Mouse (Mus musculus) forebrain, embryonic 11.5 days (tissue): Measurements from ENCODE around the gene Setd4. TPM values are rescaled to one million over a fixed set of nuclear protein-coding genes. Genes with fewer than 3 reads are reported as not detected.
A peak's percentile ranks its signal among the peaks of the same experiment; 100 is the strongest.
"Not testable (repeated sequence)": the region's sequence is repeated elsewhere in the genome, so short reads cannot be mapped to it uniquely, and the experiment has no call there.

Experiments used
- ATAC-seq: fragments of 200-750 bp; cut with Nextera tagmentation; replicated peaks from 2 replicates; pipeline ENCODE4 v1.8.0; 2017; ENCODE audit warnings: moderate TSS enrichment; ENCODE audit not compliant: low FRiP score
- DNase-seq: peaks from one replicate; pipeline ENCODE4 v3.0.0-alpha.2; 2017; ENCODE audit warnings: low spot score
- H3K27ac ChIP-seq: fragments of 300-500 bp; sonication (generic); 2 replicates; pipeline ENCODE4 v1.5.1; 2014; ENCODE audit warnings: low read depth, low read length
- H3K27me3 ChIP-seq: fragments of 300-500 bp; sonication (generic); 2 replicates; pipeline ENCODE4 v1.6.1; 2014; ENCODE audit warnings: mild to moderate bottlenecking, low read length, mixed read lengths; ENCODE audit not compliant: control insufficient read depth, insufficient read depth
- H3K36me3 ChIP-seq: fragments of 300-500 bp; sonication (generic); 2 replicates; pipeline ENCODE4 v1.6.1; 2014; ENCODE audit warnings: mild to moderate bottlenecking, low read length, moderate library complexity, mixed read lengths; ENCODE audit not compliant: control insufficient read depth, insufficient read depth
- H3K4me1 ChIP-seq: fragments of 300-500 bp; sonication (generic); replicated peaks from 2 replicates; pipeline ENCODE4 v1.6.1; 2014; ENCODE audit warnings: low read length, mixed read lengths; ENCODE audit not compliant: control insufficient read depth, insufficient read depth
- H3K4me2 ChIP-seq: fragments of 300-500 bp; sonication (generic); 2 replicates; pipeline ENCODE4 v1.6.1; 2014; ENCODE audit warnings: low read depth, mild to moderate bottlenecking, low read length, moderate library complexity, mixed read lengths; ENCODE audit not compliant: severe bottlenecking
- H3K4me3 ChIP-seq: fragments of 300-500 bp; sonication (generic); 2 replicates; pipeline ENCODE4 v1.5.1; 2014; ENCODE audit warnings: low read depth, low read length
- H3K9ac ChIP-seq: fragments of 300-500 bp; sonication (generic); 2 replicates; pipeline ENCODE4 v1.6.1; 2014; ENCODE audit warnings: low read length
- H3K9me3 ChIP-seq: fragments of 300-500 bp; sonication (generic); 2 replicates; pipeline ENCODE4 v1.6.1; 2016; ENCODE audit warnings: low read length, mixed read lengths; ENCODE audit not compliant: control insufficient read depth
- WGBS: fragments of 180-500 bp; shearing (Covaris S2); extraction: QIAGEN DNeasy Blood & Tissue Kit; methylation state at CpG from one replicate; pipeline ENCODE4 v1.1.7; 2014; 5-methylcytosine and 5-hydroxymethylcytosine counted together
- polyA plus RNA-seq: library from polyadenylated mRNA; unstranded; fragments of >200 nt; fragmentation: Nextera tagmentation; extraction: Ambion mirVana; gene quantifications from 2 replicates; pipeline ENCODE4 v1.2.1, GENCODE M21; 2014

Setd4 gene
- polyA plus RNA-seq, result 12.0 and 15.9 TPM in 2 replicates

DNA sequence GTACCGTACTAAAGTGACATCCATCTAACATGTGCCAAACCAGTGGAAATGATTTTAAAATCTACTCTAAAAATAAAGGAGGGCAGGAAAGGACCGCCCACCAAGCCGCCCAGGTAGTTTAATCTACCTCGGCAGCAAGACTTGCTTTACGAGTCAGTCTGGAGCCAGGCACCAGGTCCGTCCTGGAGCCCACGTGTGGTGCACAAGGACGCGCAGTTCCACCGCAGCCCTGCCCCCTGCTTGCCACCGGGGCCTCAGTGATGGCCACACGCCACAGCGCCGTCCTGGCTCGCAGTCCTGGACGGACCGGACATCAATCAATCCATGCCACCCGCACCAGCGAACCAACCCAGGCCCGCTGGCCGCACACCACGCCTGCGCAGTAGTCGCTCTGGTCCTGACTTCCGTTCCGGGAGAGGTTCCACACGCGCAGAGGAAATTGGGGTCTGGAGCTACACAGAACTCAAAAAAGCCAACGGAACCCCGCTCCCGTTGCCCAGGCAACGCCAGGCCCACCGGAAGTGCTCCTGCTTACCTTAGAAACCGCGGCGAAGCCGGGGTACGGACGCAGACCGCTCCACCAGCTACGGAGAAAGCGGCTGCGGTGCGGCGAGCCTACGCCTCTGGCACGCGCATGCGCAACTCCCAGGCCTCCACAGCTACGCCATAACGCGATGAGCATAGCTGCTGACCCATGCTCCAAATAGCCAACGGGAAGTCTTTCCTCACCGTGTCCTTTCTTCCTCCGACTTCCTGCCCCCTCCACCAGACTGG lies at the start of gene Setd4:
TSS of gene Setd4 (minus strand) at position 625 of the 774 bp plus-strand sequence.
- H3K27ac ChIP-seq, result peak within 1 kb of the TSS; percentile 89
- H3K4me2 ChIP-seq, result peak within 1 kb of the TSS; percentile 73
- H3K4me1 ChIP-seq, result no peaks in the 10 kb centered on the region
- peak within 1 kb of the TSS; percentile 79 for H3K9ac ChIP-seq
- DNase-seq (peak; percentile 93), ATAC-seq (peak; percentile 90)
- H3K27me3 ChIP-seq, result no peaks in the 10 kb centered on the region
- H3K36me3 ChIP-seq, result no peaks in the 10 kb centered on the region
- no peaks in the 10 kb centered on the region for H3K9me3 ChIP-seq
- WGBS, result 1% methylated on average over 55 of the region's 55 CpGs
- peak within 1 kb of the TSS; percentile 57 for H3K4me3 ChIP-seq

DNA sequence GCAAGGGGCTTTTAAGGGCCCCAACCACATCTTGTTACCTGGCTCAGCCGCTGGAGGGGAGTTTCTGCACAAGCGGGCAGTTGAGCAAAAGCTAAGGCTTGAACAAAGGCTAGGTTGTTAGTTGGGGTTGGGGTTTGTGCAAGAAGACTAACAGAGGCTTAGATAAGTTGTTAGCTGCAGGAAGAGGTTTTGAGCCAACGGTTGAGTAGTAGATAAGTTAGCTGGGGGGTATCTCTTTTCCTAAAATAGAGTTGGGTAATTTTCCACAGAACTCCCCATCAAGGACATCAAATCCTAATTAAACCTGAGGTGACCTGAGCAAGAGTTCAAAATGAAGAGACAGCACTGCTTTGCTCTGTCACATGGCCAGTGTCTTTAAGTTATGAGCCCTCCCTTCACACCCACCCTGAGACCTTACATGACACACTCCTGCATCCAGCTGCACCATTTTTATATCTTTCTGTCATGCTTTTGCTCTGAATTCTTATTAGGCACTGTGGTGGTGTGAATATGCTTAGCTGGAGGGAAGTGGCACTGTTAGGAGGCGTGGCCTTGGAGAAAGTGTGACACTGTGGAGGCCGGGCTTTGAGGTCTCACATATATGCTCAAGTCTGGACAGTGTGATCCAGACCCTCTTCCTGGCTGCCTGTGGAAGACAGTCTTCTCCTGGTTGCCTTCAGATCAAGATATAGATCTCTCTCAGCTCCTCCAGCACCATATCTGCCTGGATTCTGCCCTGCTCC lies 44.7 kb upstream of the Setd4 start:
- 88% methylated on average over 5 of the region's 5 CpGs for WGBS
- ATAC-seq, result no peak

DNA sequence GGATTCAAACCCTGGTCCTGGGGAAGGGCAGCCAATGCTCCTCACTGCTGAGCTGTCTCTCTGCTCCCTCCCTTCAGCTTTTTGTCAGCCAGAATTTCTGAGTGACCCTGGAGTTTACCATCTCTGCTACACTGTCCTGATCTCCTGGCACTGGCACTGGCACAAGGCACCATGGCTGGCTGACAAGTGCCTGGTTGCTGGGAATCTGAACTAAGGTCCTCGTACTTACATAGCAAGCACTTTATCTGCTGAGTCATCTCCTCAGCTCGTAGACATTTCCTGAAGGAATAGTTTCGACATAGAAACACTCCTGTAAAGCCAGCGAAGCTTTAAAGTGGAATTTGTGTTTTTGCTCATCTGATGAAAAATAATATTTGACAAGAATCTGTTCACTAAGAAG lies 40.1 kb upstream of the Setd4 start:
- 82% methylated on average over 4 of the region's 4 CpGs for WGBS
- Histone ChIP-seq H3K36me3 (no peaks in the 10 kb centered on the region), H3K4me3 (no peak overlapping the region), H3K27ac (no peak overlapping the region), H3K4me2 (no peak overlapping the region), H3K9me3 (no peaks in the 10 kb centered on the region), H3K4me1 (no peaks in the 10 kb centered on the region), H3K9ac (no peak overlapping the region), H3K27me3 (no peaks in the 10 kb centered on the region)
- ATAC-seq, result no peak
- no peak for DNase-seq

More for the DNA sequence above, 44.7 kb upstream of the Setd4 start:
- Histone ChIP-seq H3K9me3 (no peaks in the 10 kb centered on the region), H3K27ac (no peak overlapping the region), H3K9ac (no peak overlapping the region), H3K4me2 (no peak overlapping the region), H3K4me1 (no peaks in the 10 kb centered on the region), H3K36me3 (no peaks in the 10 kb centered on the region), H3K27me3 (no peaks in the 10 kb centered on the region), H3K4me3 (no peak overlapping the region)
- no peak for DNase-seq

DNA sequence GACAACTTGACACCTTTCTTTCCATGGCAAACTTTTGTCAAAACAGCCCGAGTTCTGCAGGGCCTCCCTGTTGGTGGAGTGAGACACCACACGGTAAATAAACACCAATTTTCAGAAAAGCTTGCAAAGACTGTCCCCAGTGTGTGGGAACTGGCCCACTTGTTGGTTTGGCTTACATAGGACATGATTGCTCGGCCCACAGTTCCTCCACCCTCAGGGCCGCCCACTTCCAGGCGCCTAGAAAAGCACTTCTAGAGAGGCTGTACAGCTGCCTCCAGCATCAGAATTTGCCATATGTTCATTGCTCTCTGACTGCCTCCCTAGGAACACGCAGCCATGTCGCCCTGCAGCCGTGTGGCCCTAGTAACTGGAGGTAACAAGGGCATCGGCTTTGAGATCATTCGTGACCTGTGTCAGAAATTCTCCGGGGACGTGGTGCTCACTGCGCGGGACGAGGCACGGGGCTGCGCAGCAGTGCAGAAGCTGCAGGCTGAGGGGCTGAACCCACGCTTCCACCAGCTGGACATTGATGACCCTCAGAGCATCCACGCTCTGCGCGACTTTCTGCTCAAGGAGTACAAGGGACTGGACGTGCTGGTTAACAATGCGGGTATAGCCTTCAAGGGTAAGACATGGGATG lies 24.0 kb upstream of the Setd4 start, which contains the start of gene Gm5678:
TSS of gene Gm5678 (plus strand) at position 337 of the 640 bp plus-strand sequence.
- 86% methylated on average over 23 of the region's 23 CpGs for WGBS
- Histone ChIP-seq H3K27ac (no peak within 1 kb of the TSS), H3K9me3 (no peaks in the 10 kb centered on the region), H3K36me3 (no peaks in the 10 kb centered on the region), H3K27me3 (no peaks in the 10 kb centered on the region), H3K4me1 (no peaks in the 10 kb centered on the region), H3K4me2 (no peak within 1 kb of the TSS), H3K9ac (no peak within 1 kb of the TSS), H3K4me3 (no peak within 1 kb of the TSS)
- ATAC-seq, result no peak
- no peak for DNase-seq

DNA sequence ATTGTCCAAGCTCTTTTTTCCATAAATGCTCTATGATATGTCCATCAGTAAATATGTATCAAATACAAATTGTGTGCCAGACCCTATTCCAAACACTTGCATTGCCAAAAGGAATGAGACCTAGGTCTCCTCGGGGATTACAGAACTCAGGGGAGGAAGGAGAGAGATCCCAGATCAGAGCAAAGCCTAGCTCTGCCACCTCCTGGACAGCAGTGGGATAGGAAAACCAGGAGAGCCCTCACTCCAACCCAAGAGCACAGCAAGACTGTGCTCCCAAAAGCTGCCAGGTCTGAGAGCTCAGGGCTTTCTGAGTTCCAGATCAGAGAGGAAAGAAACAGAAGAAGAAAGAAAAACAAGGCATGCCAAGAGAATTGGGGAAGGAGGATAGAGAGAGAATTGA lies 22.9 kb upstream of the Setd4 start:
- WGBS, result 24% methylated on average over 1 of the region's 1 CpGs
- no peaks in the 10 kb centered on the region for H3K36me3 ChIP-seq
- no peaks in the 10 kb centered on the region for H3K4me1 ChIP-seq
- DNase-seq (no peak), ATAC-seq (no peak)
- no peak overlapping the region for H3K4me2 ChIP-seq
- H3K27ac ChIP-seq, result no peak overlapping the region
- no peak overlapping the region for H3K4me3 ChIP-seq
- H3K9ac ChIP-seq, result no peak overlapping the region
- H3K27me3 ChIP-seq, result no peaks in the 10 kb centered on the region
- H3K9me3 ChIP-seq, result no peaks in the 10 kb centered on the region

DNA sequence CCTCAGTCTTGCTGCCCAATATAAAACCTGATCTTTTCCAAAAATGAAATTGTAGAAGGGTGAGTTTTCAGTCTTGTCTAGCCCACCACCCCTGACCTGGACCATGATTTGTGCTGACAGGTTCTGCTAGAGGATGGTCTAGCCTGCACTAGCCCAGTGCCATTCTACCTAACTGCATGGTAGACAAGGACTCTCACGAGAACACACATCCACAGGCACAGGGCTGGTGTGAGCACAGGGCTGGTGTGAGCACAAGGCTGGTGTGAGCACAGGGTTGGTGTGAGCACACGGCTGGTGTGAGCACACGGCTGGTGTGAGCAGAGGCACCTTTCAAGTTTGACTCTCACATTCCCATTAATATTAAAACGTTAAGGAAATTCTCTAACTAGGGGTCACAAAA lies 20.8 kb upstream of the Setd4 start:
- WGBS, result 88% methylated on average over 4 of the region's 4 CpGs
- DNase-seq, result no peak

DNA sequence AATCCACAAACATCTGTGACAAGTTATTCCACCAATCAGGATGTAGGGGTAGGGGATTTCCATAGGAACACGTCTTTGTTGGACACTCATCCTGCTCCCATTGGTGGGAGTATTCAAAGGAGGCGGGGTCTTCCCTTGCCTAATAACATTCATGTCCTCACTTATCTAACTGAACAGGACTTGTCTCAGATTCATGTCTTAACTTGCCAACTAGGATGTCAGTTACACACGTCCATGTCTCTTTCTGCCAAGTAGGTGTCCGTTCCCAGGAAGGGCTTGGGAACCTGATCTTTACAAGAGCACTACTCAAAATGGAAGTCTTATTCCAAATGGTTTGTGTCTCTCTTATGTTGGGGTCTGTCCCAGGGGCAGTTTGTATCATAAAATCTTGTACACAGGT lies 19.9 kb upstream of the Setd4 start:
- H3K9ac ChIP-seq, H3K4me1 ChIP-seq, H3K27me3 ChIP-seq, DNase-seq, H3K9me3 ChIP-seq, H3K27ac ChIP-seq, H3K4me2 ChIP-seq, H3K36me3 ChIP-seq, ATAC-seq, H3K4me3 ChIP-seq: not testable (repeated sequence)
- 90% methylated on average over 4 of the region's 4 CpGs for WGBS

More for the DNA sequence above, 20.8 kb upstream of the Setd4 start:
- Histone ChIP-seq H3K9ac (no peak overlapping the region), H3K4me1 (no peaks in the 10 kb centered on the region), H3K4me3 (no peak overlapping the region), H3K4me2 (no peak overlapping the region), H3K27me3 (no peaks in the 10 kb centered on the region), H3K9me3 (no peaks in the 10 kb centered on the region), H3K36me3 (no peaks in the 10 kb centered on the region), H3K27ac (no peak overlapping the region)
- no peak for ATAC-seq

DNA sequence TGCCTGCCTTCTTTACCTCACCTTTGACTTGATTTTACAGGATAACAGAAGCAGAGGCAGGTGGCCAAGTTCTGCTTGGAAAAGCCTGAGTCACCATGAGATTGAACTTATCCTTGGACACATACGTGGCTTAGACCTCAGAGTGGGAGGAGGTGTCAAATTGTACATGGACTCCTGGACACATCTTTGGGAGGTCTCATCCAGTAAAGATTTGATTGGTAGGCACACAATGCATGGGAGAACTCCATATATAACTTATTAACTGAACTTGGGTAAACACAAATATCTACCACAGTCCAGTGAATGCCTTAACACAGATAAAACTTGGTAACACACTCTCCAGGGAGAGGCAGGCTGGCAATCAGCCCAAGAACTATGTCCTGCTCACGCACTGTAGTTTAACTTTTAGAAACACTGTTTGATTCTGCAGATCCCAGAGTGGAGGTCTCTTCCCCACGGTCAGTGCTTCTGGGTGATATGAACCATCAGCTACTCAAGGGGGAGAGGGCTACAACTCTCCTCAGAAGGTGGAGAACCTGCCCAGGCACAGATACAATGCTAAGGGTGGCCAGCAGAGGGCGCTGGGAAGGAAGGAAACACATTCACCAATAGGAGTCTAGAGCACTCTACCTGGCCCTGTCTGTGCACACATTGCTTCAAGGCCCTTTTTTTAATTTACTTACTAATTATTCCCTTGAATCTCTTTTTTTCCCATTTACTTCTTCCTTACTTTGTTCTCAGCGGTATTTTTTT lies 11.4 kb upstream of the Setd4 start:
- DNase-seq (peak; percentile 77), ATAC-seq (no peak)
- Histone ChIP-seq H3K4me1 (no peaks in the 10 kb centered on the region), H3K9me3 (no peaks in the 10 kb centered on the region), H3K9ac (no peak overlapping the region), H3K4me3 (no peak overlapping the region), H3K27ac (no peak overlapping the region), H3K36me3 (no peaks in the 10 kb centered on the region), H3K4me2 (no peak overlapping the region), H3K27me3 (no peaks in the 10 kb centered on the region)
- WGBS, result 48% methylated on average over 5 of the region's 5 CpGs
